Mouse (Mus musculus) C2C12 (cell line): ENCODE results near the gene Casd1. TPM values are rescaled to one million over a fixed set of nuclear protein-coding genes. Genes with fewer than 3 reads are reported as not detected.
A peak's percentile ranks its signal among the peaks of the same experiment; 100 is the strongest.

Experiments
- H3K27me3 ChIP-seq: one replicate; pipeline ENCODE4 v1.6.1; 2011; ENCODE audit not compliant: control insufficient read depth, insufficient read depth, insufficient read length
- H3K36me3 ChIP-seq: one replicate; pipeline ENCODE4 v1.6.1; 2011; ENCODE audit not compliant: control insufficient read depth, insufficient read depth
- H3K4me3 ChIP-seq: one replicate; pipeline ENCODE4 v1.5.1; 2011; ENCODE audit warnings: mild to moderate bottlenecking, control low read depth; ENCODE audit not compliant: poor library complexity, insufficient read depth, severe bottlenecking
- H3K79me2 ChIP-seq: one replicate; pipeline ENCODE4 v1.6.1; 2011; ENCODE audit not compliant: control insufficient read depth, insufficient read depth
- H3K79me3 ChIP-seq: one replicate; pipeline ENCODE4 v1.6.1; 2011; ENCODE audit warnings: low read depth, control low read depth
- H3ac ChIP-seq: one replicate; pipeline ENCODE3; 2011; ENCODE audit warnings: low read depth; ENCODE audit not compliant: control insufficient read depth, insufficient read length
- CEBPB ChIP-seq: IDR thresholded peaks from one replicate; pipeline ENCODE4 v1.6.1; 2011; ENCODE audit warnings: low read depth, mild to moderate bottlenecking, control low read depth, moderate library complexity
- CTCF ChIP-seq: IDR thresholded peaks from one replicate; pipeline ENCODE4 v1.5.1; 2011; ENCODE audit not compliant: control insufficient read depth, insufficient read depth, insufficient read length
- FOSL1 ChIP-seq: IDR thresholded peaks from one replicate; pipeline ENCODE4 v1.8.0; 2011; ENCODE audit warnings: mild to moderate bottlenecking, low read length; ENCODE audit not compliant: poor library complexity, insufficient read depth, severe bottlenecking
- MAX ChIP-seq: IDR thresholded peaks from one replicate; pipeline ENCODE4 v1.6.1; 2011; ENCODE audit warnings: mild to moderate bottlenecking, control low read depth
- MYOD1 ChIP-seq: IDR thresholded peaks from one replicate; pipeline ENCODE4 v1.6.1; 2011; ENCODE audit warnings: low read depth; ENCODE audit not compliant: control insufficient read depth, insufficient read length
- MYOG ChIP-seq: IDR thresholded peaks from one replicate; pipeline ENCODE4 v1.6.1; 2011; ENCODE audit not compliant: control insufficient read depth, insufficient read length; ENCODE audit errors: extremely low read depth
- USF1 ChIP-seq: IDR thresholded peaks from one replicate; pipeline ENCODE4 v1.6.1; 2011; ENCODE audit warnings: low read depth, mild to moderate bottlenecking, control low read depth, moderate library complexity
- long read RNA-seq, 2 experiments: library from polyadenylated mRNA; unstranded; transcript quantifications; one replicate each; pipeline ENCODE4 v2.0.0; 2019 to 2020
- polyA plus RNA-seq: library from polyadenylated mRNA; unstranded; fragments of >200 nt; fragmentation: generic; extraction: Trizol; gene quantifications from one replicate; pipeline ENCODE4 v1.2.1, GENCODE M21; 2012; ENCODE audit warnings: missing spikeins

Casd1 gene
- polyA plus RNA-seq: 4.9 TPM
- long read RNA-seq, experiment 1: 0 reads
- long read RNA-seq, experiment 2, partial matches to known transcripts: 2 of 7 reads
- long read RNA-seq, experiment 2, other reads (novel, unspliced or antisense): 1 of 7 reads

DNA sequence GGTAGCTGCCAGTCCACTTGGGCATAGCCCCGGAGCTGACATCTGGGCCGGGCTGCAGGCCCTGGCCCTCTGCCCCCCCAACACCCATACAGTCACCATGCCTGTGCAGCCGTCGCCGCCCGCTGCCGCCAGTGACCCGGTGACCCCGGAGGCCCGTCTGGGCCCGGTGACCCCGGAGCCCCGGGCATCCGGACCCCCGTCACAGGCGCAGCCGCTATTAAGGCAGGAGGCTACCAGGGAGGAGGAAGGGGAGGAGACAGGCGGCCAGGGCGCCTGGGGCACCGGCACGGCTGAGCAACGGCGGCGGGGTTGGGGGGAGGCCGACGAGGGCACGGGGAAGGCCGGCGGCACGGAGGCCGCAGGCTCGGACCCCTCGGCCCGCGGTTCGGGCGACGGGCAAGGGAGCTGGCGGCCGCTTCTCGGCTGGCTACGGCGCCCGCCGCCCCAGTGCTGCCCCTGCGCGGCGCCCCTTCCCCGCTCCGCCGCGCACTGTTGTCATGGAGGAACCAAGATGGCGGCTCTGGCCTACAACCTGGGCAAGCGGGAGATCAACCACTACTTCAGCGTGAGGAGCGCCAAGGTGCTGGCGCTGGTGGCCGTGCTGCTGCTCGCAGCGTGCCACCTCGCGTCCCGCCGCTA, at the start of gene Casd1:
Gene Casd1 (plus strand): TSS at position 182 of the 639 bp plus-strand sequence.
- TF ChIP-seq MYOG: no peak
- TF ChIP-seq CTCF: peak; percentile 11
- no peaks in the 10 kb centered on the region for H3K27me3 ChIP-seq
- H3K79me3 ChIP-seq: no peaks in the 10 kb centered on the region
- H3ac ChIP-seq: peak within 1 kb of the TSS; percentile 98
- peak within 1 kb of the TSS; percentile 57 for H3K4me3 ChIP-seq
- H3K36me3 ChIP-seq: no peaks in the 10 kb centered on the region
- peaks cover 9% of the 10 kb centered on the region for H3K79me2 ChIP-seq

DNA sequence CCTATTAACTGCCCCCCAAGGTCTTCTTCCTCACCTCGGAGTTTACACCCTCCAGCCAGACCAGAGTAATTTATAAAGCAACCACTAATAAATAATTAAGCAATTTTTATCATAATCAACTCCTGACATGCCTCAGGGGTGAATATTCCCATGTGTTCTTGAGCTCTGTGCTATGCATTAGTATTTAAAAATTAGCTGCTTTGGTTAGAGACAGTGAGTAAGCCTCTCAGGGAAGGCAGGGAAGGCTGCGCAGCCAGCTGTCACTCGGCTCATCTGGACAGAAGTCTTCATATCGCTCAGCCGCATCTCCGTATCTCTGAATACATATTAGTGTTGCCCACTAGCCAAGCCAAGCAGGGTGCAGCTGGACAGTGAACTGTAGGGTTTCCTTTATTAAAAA, 45.3 kb upstream of the Casd1 start:
- TF ChIP-seq USF1: no peak
- TF ChIP-seq CEBPB: no peak
- no peak for TF ChIP-seq MYOD1
- no peak for TF ChIP-seq CTCF
- TF ChIP-seq MAX: no peak
- TF ChIP-seq MYOG: no peak
- TF ChIP-seq FOSL1: no peak
- Histone ChIP-seq H3K27me3 (no peaks in the 10 kb centered on the region), H3K4me3 (no peak overlapping the region), H3K79me2 (no peaks in the 10 kb centered on the region), H3K79me3 (no peaks in the 10 kb centered on the region), H3ac (no peak overlapping the region), H3K36me3 (no peaks in the 10 kb centered on the region)

DNA sequence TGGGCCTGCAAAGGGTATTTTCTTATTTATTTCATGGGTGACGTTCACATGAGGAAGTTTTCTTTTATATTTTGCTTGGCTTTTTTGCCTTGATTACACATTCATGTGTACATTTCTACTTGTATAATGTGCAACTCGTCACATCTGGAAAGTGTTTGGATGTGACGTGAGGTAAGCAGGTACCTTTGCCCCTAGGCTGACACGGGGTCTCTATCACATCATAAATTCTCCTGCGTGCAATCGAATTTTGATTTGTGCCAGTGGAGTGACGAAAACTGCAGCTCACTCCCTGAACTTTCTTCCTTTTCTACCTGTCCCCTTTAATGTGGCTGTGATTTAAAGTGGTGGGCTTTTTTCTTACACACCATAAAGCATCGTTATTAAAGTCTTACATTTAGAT, 43.6 kb upstream of the Casd1 start:
- no peaks in the 10 kb centered on the region for H3K79me3 ChIP-seq
- no peak overlapping the region for H3K4me3 ChIP-seq
- H3K27me3 ChIP-seq: no peaks in the 10 kb centered on the region
- H3K79me2 ChIP-seq: no peaks in the 10 kb centered on the region
- H3ac ChIP-seq: no peak overlapping the region
- no peaks in the 10 kb centered on the region for H3K36me3 ChIP-seq
- no peak for TF ChIP-seq CTCF
- TF ChIP-seq MYOD1: no peak
- TF ChIP-seq FOSL1: no peak
- TF ChIP-seq CEBPB: no peak
- no peak for TF ChIP-seq MYOG
- TF ChIP-seq USF1: no peak

- Histone ChIP-seq H3K27me3 (no peaks in the 10 kb centered on the region), H3K36me3 (no peaks in the 10 kb centered on the region), H3K4me3 (no peak overlapping the region), H3K79me3 (no peaks in the 10 kb centered on the region), H3ac (no peak overlapping the region), H3K79me2 (no peaks in the 10 kb centered on the region)
- TF ChIP-seq CTCF (peak; percentile 18), USF1 (no peak)
Measured at GRCm38 (mm10) chr6:4557678-4558077, 43.0 kb upstream of the Casd1 start.

DNA sequence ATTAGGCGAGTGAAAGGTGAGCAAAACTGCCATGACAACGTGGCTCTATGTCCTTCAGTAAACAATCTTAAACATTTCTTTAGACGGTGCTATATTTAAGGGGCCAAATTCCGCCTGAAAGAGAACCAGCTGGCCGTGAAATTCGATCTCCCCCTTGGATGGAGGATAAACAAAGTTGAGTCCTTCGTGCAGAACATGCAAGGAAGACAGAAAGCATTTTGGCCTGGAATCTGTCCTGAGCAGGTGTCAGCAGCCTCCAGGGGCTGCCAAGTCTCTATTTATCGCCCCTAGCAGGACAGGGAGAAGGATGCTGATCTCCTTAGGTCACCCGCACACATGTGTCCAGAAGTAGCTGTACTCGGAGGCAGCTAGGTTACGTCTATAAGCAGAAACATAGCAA, 39.5 kb upstream of the Casd1 start:
- no peaks in the 10 kb centered on the region for H3K36me3 ChIP-seq
- no peaks in the 10 kb centered on the region for H3K79me2 ChIP-seq
- H3K79me3 ChIP-seq: no peaks in the 10 kb centered on the region
- TF ChIP-seq MAX: no peak
- TF ChIP-seq CTCF: no peak
- TF ChIP-seq FOSL1: no peak
- no peak for TF ChIP-seq MYOG
- TF ChIP-seq MYOD1: no peak
- TF ChIP-seq USF1: no peak
- TF ChIP-seq CEBPB: no peak
- H3K4me3 ChIP-seq: no peak overlapping the region
- H3ac ChIP-seq: no peak overlapping the region
- no peaks in the 10 kb centered on the region for H3K27me3 ChIP-seq

GRCm38 (mm10) chr6:4561621-4562020, 39.0 kb upstream of the Casd1 start:
- H3ac ChIP-seq: no peak overlapping the region
- no peaks in the 10 kb centered on the region for H3K36me3 ChIP-seq
- H3K27me3 ChIP-seq: no peaks in the 10 kb centered on the region
- TF ChIP-seq USF1: no peak
- TF ChIP-seq FOSL1: no peak
- TF ChIP-seq MYOD1: no peak
- no peak for TF ChIP-seq CTCF
- no peaks in the 10 kb centered on the region for H3K79me3 ChIP-seq
- no peak overlapping the region for H3K4me3 ChIP-seq
- no peaks in the 10 kb centered on the region for H3K79me2 ChIP-seq
